Mouse (Mus musculus) small intestine, adult 2 months (tissue): ENCODE results near the gene Abca4.

ENCODE experiments used
- CTCF ChIP-seq: fragments of 200-500 bp; IDR thresholded peaks from 2 replicates; pipeline ENCODE4 v1.5.1; 2012; ENCODE audit warnings: low read depth, mild to moderate bottlenecking, control low read depth, inconsistent platforms, low read length, moderate library complexity, mixed read lengths; ENCODE audit not compliant: insufficient replicate concordance, insufficient read length; ENCODE audit errors: extremely low read depth
- POLR2A ChIP-seq: fragments of 200-500 bp; IDR thresholded peaks from 2 replicates; pipeline ENCODE4 v1.6.1; 2012; ENCODE audit warnings: low read depth, mild to moderate bottlenecking, control low read depth, inconsistent platforms, low read length, moderate library complexity

- TF ChIP-seq CTCF = no peak
- no peak for TF ChIP-seq POLR2A
These were observed 10.0 kb upstream of the Abca4 start for GRCm38 (mm10) chr3:122034240-122034639.
